Mouse (Mus musculus): ENCODE measurements around the gene Fam120b. TPM values are rescaled to one million over a fixed set of nuclear protein-coding genes. Genes with fewer than 3 reads are reported as not detected.
"Not testable (repeated sequence)": the region's sequence is repeated elsewhere in the genome, so short reads cannot be mapped to it uniquely, and the experiment has no call there.

Gene Fam120b
- total and polyA plus RNA-seq, 2 experiments, result 5.8 to 13.4 TPM

- Histone ChIP-seq H3K36me3 (ENCODE audit: control insufficient read depth, insufficient read depth, low read length) (no peaks in the 10 kb centered on the region), H3K4me3 (ENCODE audit: insufficient read depth, low read depth, low read length) (no peak overlapping the region), H3K27ac (replicated peaks; ENCODE audit: insufficient read depth, low read depth, low read length) (no peak overlapping the region), H3K27me3 (ENCODE audit: control insufficient read depth, insufficient read depth, low read length) (no peaks in the 10 kb centered on the region), H3K4me1 (ENCODE audit: control insufficient read depth, insufficient read depth, low read length) (0 out of 2 replicates have a peak, but pooled peaks cover 2% of the 10 kb centered on the region), H3K9ac (ENCODE audit: low read depth, low read length) (no peak overlapping the region), H3K79me2 (ENCODE audit: control insufficient read depth, insufficient read depth, low read length) (no peaks in the 10 kb centered on the region)
- TF ChIP-seq CTCF (IDR thresholded peaks at IDR 0.05; ENCODE audit: low read depth, low read length) (no peak), POLR2A (IDR thresholded peaks at IDR 0.05; ENCODE audit: extremely low read depth, insufficient read depth, low read length) (no peak)
- 72% methylated on average over 8 of the region's 8 CpGs for WGBS
- no peak for DNase-seq (ENCODE audit: extremely low read depth, low read depth, low spot score)
Measured at GRCm38 (mm10) chr17:15440067-15440462, 44.1 kb downstream of the Fam120b start.

- H3K4me1 ChIP-seq (ENCODE audit: control insufficient read depth, insufficient read depth, low read length), result no peaks in the 10 kb centered on the region
- H3K4me3 ChIP-seq (ENCODE audit: insufficient read depth, low read depth, low read length), result no peak overlapping the region
- H3K27me3 ChIP-seq (ENCODE audit: control insufficient read depth, insufficient read depth, low read length), result no peaks in the 10 kb centered on the region
- no peak overlapping the region for H3K9ac ChIP-seq (ENCODE audit: low read depth, low read length)
- H3K36me3 ChIP-seq (ENCODE audit: control insufficient read depth, insufficient read depth, low read length), result no peaks in the 10 kb centered on the region
- 51% methylated on average over 11 of the region's 11 CpGs for WGBS
- no peaks in the 10 kb centered on the region for H3K79me2 ChIP-seq (ENCODE audit: control insufficient read depth, insufficient read depth, low read length)
- DNase-seq (ENCODE audit: extremely low read depth, low read depth, low spot score), result no peak
- no peak for TF ChIP-seq POLR2A (IDR thresholded peaks at IDR 0.05; ENCODE audit: extremely low read depth, insufficient read depth, low read length)
- TF ChIP-seq CTCF (IDR thresholded peaks at IDR 0.05; ENCODE audit: low read depth, low read length), result no peak
- no peak overlapping the region for H3K27ac ChIP-seq (replicated peaks; ENCODE audit: insufficient read depth, low read depth, low read length)
Measured at GRCm38 (mm10) chr17:15440463-15441121, 44.6 kb downstream of the Fam120b start.

GRCm38 (mm10) chr17:15445421-15445820, 49.4 kb downstream of the Fam120b start:
- no peak for DNase-seq (ENCODE audit: extremely low read depth, low read depth, low spot score)
- Histone ChIP-seq H3K4me3 (ENCODE audit: insufficient read depth, low read depth, low read length) (no peak overlapping the region), H3K36me3 (ENCODE audit: control insufficient read depth, insufficient read depth, low read length) (no peaks in the 10 kb centered on the region), H3K27ac (replicated peaks; ENCODE audit: insufficient read depth, low read depth, low read length) (no peak overlapping the region), H3K9ac (ENCODE audit: low read depth, low read length) (no peak overlapping the region), H3K27me3 (ENCODE audit: control insufficient read depth, insufficient read depth, low read length) (no peaks in the 10 kb centered on the region), H3K4me1 (ENCODE audit: control insufficient read depth, insufficient read depth, low read length) (no peaks in the 10 kb centered on the region), H3K79me2 (ENCODE audit: control insufficient read depth, insufficient read depth, low read length) (no peaks in the 10 kb centered on the region)
- 93% methylated on average over 3 of the region's 3 CpGs for WGBS
- TF ChIP-seq POLR2A (IDR thresholded peaks at IDR 0.05; ENCODE audit: extremely low read depth, insufficient read depth, low read length), result no peak
- no peak for TF ChIP-seq CTCF (IDR thresholded peaks at IDR 0.05; ENCODE audit: low read depth, low read length)

- TF ChIP-seq POLR2A (IDR thresholded peaks at IDR 0.05; ENCODE audit: extremely low read depth, insufficient read depth, low read length) (no peak), CTCF (IDR thresholded peaks at IDR 0.05; ENCODE audit: low read depth, low read length) (no peak)
- 88% methylated on average over 5 of the region's 5 CpGs for WGBS
- Histone ChIP-seq H3K27ac (replicated peaks; ENCODE audit: insufficient read depth, low read depth, low read length) (no peak overlapping the region), H3K36me3 (ENCODE audit: control insufficient read depth, insufficient read depth, low read length) (no peaks in the 10 kb centered on the region), H3K79me2 (ENCODE audit: control insufficient read depth, insufficient read depth, low read length) (no peaks in the 10 kb centered on the region), H3K9ac (ENCODE audit: low read depth, low read length) (no peak overlapping the region), H3K4me1 (ENCODE audit: control insufficient read depth, insufficient read depth, low read length) (no peaks in the 10 kb centered on the region), H3K27me3 (ENCODE audit: control insufficient read depth, insufficient read depth, low read length) (no peaks in the 10 kb centered on the region), H3K4me3 (ENCODE audit: insufficient read depth, low read depth, low read length) (no peak overlapping the region)
- DNase-seq (ENCODE audit: extremely low read depth, low read depth, low spot score), result no peak
Measured at GRCm38 (mm10) chr17:15447831-15448230, 51.8 kb downstream of the Fam120b start.

GRCm38 (mm10) chr17:15449144-15449543, 53.1 kb downstream of the Fam120b start:
- H3K4me3 ChIP-seq (ENCODE audit: insufficient read depth, low read depth, low read length); H3K4me1 ChIP-seq (ENCODE audit: control insufficient read depth, insufficient read depth, low read length); H3K27me3 ChIP-seq (ENCODE audit: control insufficient read depth, insufficient read depth, low read length); H3K36me3 ChIP-seq (ENCODE audit: control insufficient read depth, insufficient read depth, low read length); H3K79me2 ChIP-seq (ENCODE audit: control insufficient read depth, insufficient read depth, low read length); DNase-seq (ENCODE audit: extremely low read depth, low read depth, low spot score); H3K9ac ChIP-seq (ENCODE audit: low read depth, low read length); H3K27ac ChIP-seq (replicated peaks; ENCODE audit: insufficient read depth, low read depth, low read length): not testable (repeated sequence)
- 67% methylated on average over 6 of the region's 6 CpGs for WGBS

GRCm38 (mm10) chr17:15449606-15450005, 53.6 kb downstream of the Fam120b start:
- Histone ChIP-seq H3K36me3 (ENCODE audit: control insufficient read depth, insufficient read depth, low read length) (no peaks in the 10 kb centered on the region), H3K9ac (ENCODE audit: low read depth, low read length) (no peak overlapping the region), H3K79me2 (ENCODE audit: control insufficient read depth, insufficient read depth, low read length) (no peaks in the 10 kb centered on the region), H3K4me3 (ENCODE audit: insufficient read depth, low read depth, low read length) (no peak overlapping the region), H3K27ac (replicated peaks; ENCODE audit: insufficient read depth, low read depth, low read length) (no peak overlapping the region), H3K4me1 (ENCODE audit: control insufficient read depth, insufficient read depth, low read length) (no peaks in the 10 kb centered on the region), H3K27me3 (ENCODE audit: control insufficient read depth, insufficient read depth, low read length) (no peaks in the 10 kb centered on the region)
- TF ChIP-seq POLR2A (IDR thresholded peaks at IDR 0.05; ENCODE audit: extremely low read depth, insufficient read depth, low read length) (no peak), CTCF (IDR thresholded peaks at IDR 0.05; ENCODE audit: low read depth, low read length) (no peak)
- DNase-seq (ENCODE audit: extremely low read depth, low read depth, low spot score), result no peak
- WGBS, result 42% methylated on average over 3 of the region's 3 CpGs

All from liver, adult 2 months (tissue).